Mouse (Mus musculus): Measurements from ENCODE around the gene Gpa33.
A peak's percentile ranks its signal among the peaks of the same experiment; 100 is the strongest.

Gpa33 gene

GRCm38 (mm10) chr1:166130224-166130860, at the start of gene Gpa33:
Gpa33 (plus strand) TSS chr1:166130238.
- peak; percentile 60 for DNase-seq (ENCODE audit: low spot score)

- DNase-seq (ENCODE audit: low spot score), result no peak
These were observed 41.4 kb upstream of the Gpa33 start for GRCm38 (mm10) chr1:166088446-166089170.

GRCm38 (mm10) chr1:166089337-166089736, 40.7 kb upstream of the Gpa33 start:
- DNase-seq (ENCODE audit: low spot score), result no peak

- no peak for DNase-seq (ENCODE audit: low spot score)
These were observed 40.3 kb upstream of the Gpa33 start for GRCm38 (mm10) chr1:166089739-166090138.

GRCm38 (mm10) chr1:166090306-166090705, 39.7 kb upstream of the Gpa33 start:
- DNase-seq (ENCODE audit: low spot score), result no peak

GRCm38 (mm10) chr1:166094462-166094861, 35.6 kb upstream of the Gpa33 start:
- DNase-seq (ENCODE audit: low spot score), result no peak

GRCm38 (mm10) chr1:166098120-166098519, 31.9 kb upstream of the Gpa33 start:
- DNase-seq (ENCODE audit: low spot score), result no peak

- DNase-seq (ENCODE audit: low spot score), result peak; percentile 44
These were observed 27.0 kb upstream of the Gpa33 start for GRCm38 (mm10) chr1:166102920-166103608.

- no peak for DNase-seq (ENCODE audit: low spot score)
These were observed 25.2 kb upstream of the Gpa33 start for GRCm38 (mm10) chr1:166104858-166105257.

- DNase-seq (ENCODE audit: low spot score), result no peak
These were observed 24.6 kb upstream of the Gpa33 start for GRCm38 (mm10) chr1:166105464-166105863.

- no peak for DNase-seq (ENCODE audit: low spot score)
These were observed 15.1 kb upstream of the Gpa33 start for GRCm38 (mm10) chr1:166114986-166115385.

- no peak for DNase-seq (ENCODE audit: low spot score)
These were observed 14.3 kb upstream of the Gpa33 start for GRCm38 (mm10) chr1:166115719-166116118.

- no peak for DNase-seq (ENCODE audit: low spot score)
These were observed 12.0 kb upstream of the Gpa33 start for GRCm38 (mm10) chr1:166117866-166118639.

GRCm38 (mm10) chr1:166122114-166122513, 7.9 kb upstream of the Gpa33 start:
- no peak for DNase-seq (ENCODE audit: low spot score)

GRCm38 (mm10) chr1:166123045-166123444, 7.0 kb upstream of the Gpa33 start:
- DNase-seq (ENCODE audit: low spot score), result no peak

GRCm38 (mm10) chr1:166123751-166124150, 6.3 kb upstream of the Gpa33 start:
- no peak for DNase-seq (ENCODE audit: low spot score)

- no peak for DNase-seq (ENCODE audit: low spot score)
These were observed 5.0 kb upstream of the Gpa33 start for GRCm38 (mm10) chr1:166124932-166125593.

- DNase-seq (ENCODE audit: low spot score), result no peak
These were observed 3.7 kb upstream of the Gpa33 start for GRCm38 (mm10) chr1:166126290-166126689.

- DNase-seq (ENCODE audit: low spot score), result no peak
These were observed 3.2 kb upstream of the Gpa33 start for GRCm38 (mm10) chr1:166126795-166127194.

- DNase-seq (ENCODE audit: low spot score), result no peak
These were observed 2.3 kb upstream of the Gpa33 start, which contains the start of gene Dusp27 for GRCm38 (mm10) chr1:166127719-166128118. Dusp27 (minus strand) TSS chr1:166127922.

GRCm38 (mm10) chr1:166128551-166128950, 1.5 kb upstream of the Gpa33 start:
- DNase-seq (ENCODE audit: low spot score), result no peak

- no peak for DNase-seq (ENCODE audit: low spot score)
These were observed 2.3 kb downstream of the Gpa33 start for GRCm38 (mm10) chr1:166132367-166132766.

Data from urinary bladder, postnatal 25 days (tissue).